18 mouse cellular contexts compared by ENCODE assay signal in genomic region chr16:3907471-3907870, GRCm38 (mm10). TPM values are rescaled to one million over a fixed set of nuclear protein-coding genes. Genes with fewer than 3 reads are reported as not detected.
DNase-seq lines count a peak whose midpoint lies in the region; ATAC-seq and TF ChIP-seq lines count a peak whose summit lies in the region.
"Had no signal": no experiment of that assay in that cellular context is flagged by ENCODE, and none has a peak within 500 bp of the region (broad histone marks: within the 10 kb centered on the region; RNA-seq: fewer than 3 reads in every experiment).

No protein-coding gene starts in this region.

- no peak overlapping the region for H3K9ac ChIP-seq in heart, embryonic 13.5 days
- no peak overlapping the region for H3K9ac ChIP-seq in midbrain, postnatal 0 days (replicated peaks; ENCODE audit: low read length, poor library complexity, severe bottlenecking)

- DNase-seq in CD4-positive, CD25-positive, alpha-beta regulatory T cell, adult 2 months (ENCODE audit: low read depth, low spot score): peak; percentile 7
- no peak for DNase-seq in heart, adult 8-10 months (ENCODE audit: low spot score)
- no peak for DNase-seq in midbrain, postnatal 0 days (ENCODE audit: low spot score)
- DNase-seq in cerebellum, postnatal 25 days: no peak
- DNase-seq: cerebellum, adult 11 months; cerebellum, postnatal 36 days; gastrocnemius, postnatal 10 days; kidney, adult 2 months; kidney, postnatal 36 days; right cerebral cortex, adult 18-20 months had no signal

- no peaks in the 10 kb centered on the region for H3K27me3 ChIP-seq in heart, embryonic 13.5 days (replicated peaks)
- H3K27me3 ChIP-seq in megakaryocyte, embryonic 14.5 days (replicated peaks): no peaks in the 10 kb centered on the region
- H3K27me3 ChIP-seq in midbrain, postnatal 0 days (ENCODE audit: insufficient read depth, low read length): no peaks in the 10 kb centered on the region
- H3K27me3 ChIP-seq: liver, embryonic 15.5 days; Patski had no signal

- H3K4me2 ChIP-seq in heart, embryonic 13.5 days: no peak overlapping the region; the same call in 1 of the 2 replicates
- H3K4me2 ChIP-seq in midbrain, postnatal 0 days (ENCODE audit: low read depth, low read length, poor library complexity, severe bottlenecking): no peak overlapping the region

- no peaks in the 10 kb centered on the region for H3K9me3 ChIP-seq in heart, embryonic 13.5 days
- no peaks in the 10 kb centered on the region for H3K9me3 ChIP-seq in megakaryocyte, embryonic 14.5 days
- H3K9me3 ChIP-seq in midbrain, postnatal 0 days (ENCODE audit: low read length): no peaks in the 10 kb centered on the region
- H3K9me3 ChIP-seq: heart, embryonic 10.5 days; liver, embryonic 15.5 days had no signal

- WGBS in heart, embryonic 13.5 days: 69% methylated on average over 2 of the region's 2 CpGs
- WGBS in midbrain, postnatal 0 days: 78% methylated on average over 2 of the region's 2 CpGs

- peaks cover 56% of the 10 kb centered on the region for H3K36me3 ChIP-seq in heart, embryonic 13.5 days
- H3K36me3 ChIP-seq in megakaryocyte, embryonic 14.5 days (replicated peaks; ENCODE audit: low read length): peaks cover 68% of the 10 kb centered on the region
- H3K36me3 ChIP-seq in midbrain, postnatal 0 days (ENCODE audit: insufficient read depth, low read length): peaks cover 33% of the 10 kb centered on the region

- peaks cover 12% of the 10 kb centered on the region for H3K4me1 ChIP-seq in heart, embryonic 13.5 days
- peaks cover 33% of the 10 kb centered on the region for H3K4me1 ChIP-seq in megakaryocyte, embryonic 14.5 days
- H3K4me1 ChIP-seq in midbrain, postnatal 0 days (ENCODE audit: insufficient read depth, low read length): peaks cover 5% of the 10 kb centered on the region; the same call in 1 of the 2 replicates

- H3K27ac ChIP-seq in heart, embryonic 13.5 days (replicated peaks): no peak overlapping the region
- H3K27ac ChIP-seq in midbrain, postnatal 0 days (ENCODE audit: low read depth, low read length): peak overlapping the region; percentile 20; the same call in 1 of the 2 replicates

- peak overlapping the region; percentile 74; the same call in 1 of the 2 replicates for H3K4me3 ChIP-seq in heart, embryonic 13.5 days
- H3K4me3 ChIP-seq in megakaryocyte, embryonic 14.5 days (replicated peaks): peak overlapping the region; percentile 35
- H3K4me3 ChIP-seq in midbrain, postnatal 0 days (ENCODE audit: low read depth, low read length): 0 out of 2 replicates have a peak overlapping the region, but pooled peaks have one; percentile 59

- no peak for TF ChIP-seq CTCF in midbrain, postnatal 0 days (IDR thresholded peaks at IDR 0.05)

- ATAC-seq in CD4-positive, CD25-positive, alpha-beta regulatory T cell, adult 4 months: no peak
- no peak for ATAC-seq in heart, embryonic 13.5 days (ENCODE audit: extremely low read depth, insufficient number of reproducible peaks, low FRiP score, low TSS enrichment)
- no peak for ATAC-seq in megakaryocyte, adult 5-6 weeks (ENCODE audit: poor library complexity, severe bottlenecking)
- ATAC-seq in midbrain, postnatal 0 days (ENCODE audit: low FRiP score): no peak
- ATAC-seq: Patski had no signal

RNA-seq across cellular contexts. Expression of gene 1700037C18Rik, which starts 1.0 kb away (rescaled TPM):
- 10 to 100 TPM; 10.3 to 11.6 TPM for polyA plus RNA-seq in CD4-positive, CD25-positive, alpha-beta regulatory T cell, adult 4 months (2017; shearing (Covaris generic))
- 7.4 and 8.8 TPM in 2 replicates for polyA plus RNA-seq in heart, embryonic 13.5 days (2015; fragmentation: Nextera tagmentation; extraction: Ambion mirVana)
- 1 to 10 TPM; 4.0 to 5.7 (median 4.3) TPM for total RNA-seq in heart, adult 8-10 months (2022)
- polyA plus RNA-seq in megakaryocyte, embryonic 14.5 days (2012; ENCODE audit: insufficient read depth, low replicate concordance): 18.9 and 24.5 TPM in 2 replicates
- 1.2 and 5.9 TPM in 2 replicates for total RNA-seq in megakaryocyte, adult 5-6 weeks (2015)
- 0.85 and 3.2 TPM in 2 replicates for total RNA-seq in megakaryocyte, adult 5-6 weeks (2017)
- total RNA-seq in midbrain, postnatal 0 days (2014; rRNA removed): 8.9 and 9.9 TPM in 2 replicates
- polyA plus RNA-seq in midbrain, postnatal 0 days (2015; fragmentation: Nextera tagmentation; extraction: Ambion mirVana): 13.3 and 13.4 TPM in 2 replicates

RNA-seq across cellular contexts. Expression of gene Cluap1, which starts 1.1 kb away (rescaled TPM):
- 10 to 100 TPM; 32.5 to 39.8 TPM for polyA plus RNA-seq in CD4-positive, CD25-positive, alpha-beta regulatory T cell, adult 4 months (2017; shearing (Covaris generic))
- 11.4 and 14.5 TPM in 2 replicates for polyA plus RNA-seq in heart, embryonic 13.5 days (2015; fragmentation: Nextera tagmentation; extraction: Ambion mirVana)
- 10 to 100 TPM in 2 of 4 experiments, 1 to 10 TPM in 2; 8.5 to 13.1 (median 10.5) TPM for total RNA-seq in heart, adult 8-10 months (2022)
- 17.0 TPM in 1 of 2 replicates, not detected in the other for polyA plus RNA-seq in megakaryocyte, embryonic 14.5 days (2012; ENCODE audit: insufficient read depth, low replicate concordance)
- total RNA-seq in megakaryocyte, adult 5-6 weeks (2015): 12.4 and 17.8 TPM in 2 replicates
- 15.9 and 18.2 TPM in 2 replicates for total RNA-seq in megakaryocyte, adult 5-6 weeks (2017)
- 24.7 and 30.1 TPM in 2 replicates for total RNA-seq in midbrain, postnatal 0 days (2014; rRNA removed)
- 44.9 and 49.6 TPM in 2 replicates for polyA plus RNA-seq in midbrain, postnatal 0 days (2015; fragmentation: Nextera tagmentation; extraction: Ambion mirVana)

RNA-seq across cellular contexts. Expression of gene Gm20695, which starts 23.0 kb away (rescaled TPM):
- polyA plus RNA-seq in CD4-positive, CD25-positive, alpha-beta regulatory T cell, adult 4 months (2017; shearing (Covaris generic)): 1 to 10 TPM; 1.3 to 6.8 TPM
- polyA plus RNA-seq in heart, embryonic 13.5 days (2015; fragmentation: Nextera tagmentation; extraction: Ambion mirVana): 1.5 and 1.8 TPM in 2 replicates
- 1 to 10 TPM in 1 of 4 experiments, under 1 TPM in 1, not detected in 2; 0.87 to 1.0 TPM for total RNA-seq in heart, adult 8-10 months (2022)
- not detected in 2 replicates for polyA plus RNA-seq in megakaryocyte, embryonic 14.5 days (2012; ENCODE audit: insufficient read depth, low replicate concordance)
- total RNA-seq in megakaryocyte, adult 5-6 weeks (2015): not detected in 2 replicates
- 0.98 and 1.3 TPM in 2 replicates for total RNA-seq in megakaryocyte, adult 5-6 weeks (2017)
- 0.93 TPM in 1 of 2 replicates, not detected in the other for total RNA-seq in midbrain, postnatal 0 days (2014; rRNA removed)
- polyA plus RNA-seq in midbrain, postnatal 0 days (2015; fragmentation: Nextera tagmentation; extraction: Ambion mirVana): 1.6 and 2.8 TPM in 2 replicates
- total RNA-seq: hematopoietic stem cell, adult 5-6 weeks had no signal
- polyA plus RNA-seq: kidney, adult 2 months had no signal

RNA-seq across cellular contexts. Expression of gene Zfp597, which starts 23.1 kb away (rescaled TPM):
- 10 to 100 TPM; 10.4 to 14.0 TPM for polyA plus RNA-seq in CD4-positive, CD25-positive, alpha-beta regulatory T cell, adult 4 months (2017; shearing (Covaris generic))
- polyA plus RNA-seq in heart, embryonic 13.5 days (2015; fragmentation: Nextera tagmentation; extraction: Ambion mirVana): 4.2 and 4.9 TPM in 2 replicates
- total RNA-seq in heart, adult 8-10 months (2022): 10 to 100 TPM; 10.9 to 13.9 (median 12.3) TPM
- polyA plus RNA-seq in megakaryocyte, embryonic 14.5 days (2012; ENCODE audit: insufficient read depth, low replicate concordance): 0.77 and 3.0 TPM in 2 replicates
- total RNA-seq in megakaryocyte, adult 5-6 weeks (2015): 9.9 and 11.0 TPM in 2 replicates
- 20.8 and 22.5 TPM in 2 replicates for total RNA-seq in megakaryocyte, adult 5-6 weeks (2017)
- total RNA-seq in midbrain, postnatal 0 days (2014; rRNA removed): 43.4 and 53.9 TPM in 2 replicates
- 12.6 and 14.9 TPM in 2 replicates for polyA plus RNA-seq in midbrain, postnatal 0 days (2015; fragmentation: Nextera tagmentation; extraction: Ambion mirVana)

RNA-seq across cellular contexts. Expression of gene Naa60, which starts 35.3 kb away (rescaled TPM):
- 100 to 1,000 TPM; 103 to 155 TPM for polyA plus RNA-seq in CD4-positive, CD25-positive, alpha-beta regulatory T cell, adult 4 months (2017; shearing (Covaris generic))
- polyA plus RNA-seq in heart, embryonic 13.5 days (2015; fragmentation: Nextera tagmentation; extraction: Ambion mirVana): 34.0 and 35.2 TPM in 2 replicates
- 10 to 100 TPM; 44.4 to 58.4 (median 51.3) TPM for total RNA-seq in heart, adult 8-10 months (2022)
- 30.2 and 49.6 TPM in 2 replicates for polyA plus RNA-seq in megakaryocyte, embryonic 14.5 days (2012; ENCODE audit: insufficient read depth, low replicate concordance)
- total RNA-seq in megakaryocyte, adult 5-6 weeks (2015): 157 and 163 TPM in 2 replicates
- 61.0 and 64.2 TPM in 2 replicates for total RNA-seq in megakaryocyte, adult 5-6 weeks (2017)
- 87.9 and 95.8 TPM in 2 replicates for total RNA-seq in midbrain, postnatal 0 days (2014; rRNA removed)
- polyA plus RNA-seq in midbrain, postnatal 0 days (2015; fragmentation: Nextera tagmentation; extraction: Ambion mirVana): 102 and 106 TPM in 2 replicates
